Mouse (Mus musculus) C2C12 (cell line): ENCODE results near the gene Aldob. TPM values are rescaled to one million over a fixed set of nuclear protein-coding genes. Genes with fewer than 3 reads are reported as not detected.

ENCODE experiments used
- H3K27me3 ChIP-seq: one replicate; pipeline ENCODE4 v1.6.1; 2011; ENCODE audit not compliant: control insufficient read depth, insufficient read depth, insufficient read length
- H3K36me3 ChIP-seq: one replicate; pipeline ENCODE4 v1.6.1; 2011; ENCODE audit not compliant: control insufficient read depth, insufficient read depth
- H3K4me3 ChIP-seq: one replicate; pipeline ENCODE4 v1.5.1; 2011; ENCODE audit warnings: mild to moderate bottlenecking, control low read depth; ENCODE audit not compliant: poor library complexity, insufficient read depth, severe bottlenecking
- H3K79me2 ChIP-seq: one replicate; pipeline ENCODE4 v1.6.1; 2011; ENCODE audit not compliant: control insufficient read depth, insufficient read depth
- H3K79me3 ChIP-seq: one replicate; pipeline ENCODE4 v1.6.1; 2011; ENCODE audit warnings: low read depth, control low read depth
- H3ac ChIP-seq: one replicate; pipeline ENCODE3; 2011; ENCODE audit warnings: low read depth; ENCODE audit not compliant: control insufficient read depth, insufficient read length
- CEBPB ChIP-seq: IDR thresholded peaks from one replicate; pipeline ENCODE4 v1.6.1; 2011; ENCODE audit warnings: low read depth, mild to moderate bottlenecking, control low read depth, moderate library complexity
- CTCF ChIP-seq: IDR thresholded peaks from one replicate; pipeline ENCODE4 v1.5.1; 2011; ENCODE audit not compliant: control insufficient read depth, insufficient read depth, insufficient read length
- FOSL1 ChIP-seq: IDR thresholded peaks from one replicate; pipeline ENCODE4 v1.8.0; 2011; ENCODE audit warnings: mild to moderate bottlenecking, low read length; ENCODE audit not compliant: poor library complexity, insufficient read depth, severe bottlenecking
- MAX ChIP-seq: IDR thresholded peaks from one replicate; pipeline ENCODE4 v1.6.1; 2011; ENCODE audit warnings: mild to moderate bottlenecking, control low read depth
- MYOD1 ChIP-seq: IDR thresholded peaks from one replicate; pipeline ENCODE4 v1.6.1; 2011; ENCODE audit warnings: low read depth; ENCODE audit not compliant: control insufficient read depth, insufficient read length
- MYOG ChIP-seq: IDR thresholded peaks from one replicate; pipeline ENCODE4 v1.6.1; 2011; ENCODE audit not compliant: control insufficient read depth, insufficient read length; ENCODE audit errors: extremely low read depth
- USF1 ChIP-seq: IDR thresholded peaks from one replicate; pipeline ENCODE4 v1.6.1; 2011; ENCODE audit warnings: low read depth, mild to moderate bottlenecking, control low read depth, moderate library complexity
- polyA plus RNA-seq: library from polyadenylated mRNA; unstranded; fragments of >200 nt; fragmentation: generic; extraction: Trizol; gene quantifications from one replicate; pipeline ENCODE4 v1.2.1, GENCODE M21; 2012; ENCODE audit warnings: missing spikeins

The Aldob gene
- polyA plus RNA-seq, 1 experiment, result not detected

DNA sequence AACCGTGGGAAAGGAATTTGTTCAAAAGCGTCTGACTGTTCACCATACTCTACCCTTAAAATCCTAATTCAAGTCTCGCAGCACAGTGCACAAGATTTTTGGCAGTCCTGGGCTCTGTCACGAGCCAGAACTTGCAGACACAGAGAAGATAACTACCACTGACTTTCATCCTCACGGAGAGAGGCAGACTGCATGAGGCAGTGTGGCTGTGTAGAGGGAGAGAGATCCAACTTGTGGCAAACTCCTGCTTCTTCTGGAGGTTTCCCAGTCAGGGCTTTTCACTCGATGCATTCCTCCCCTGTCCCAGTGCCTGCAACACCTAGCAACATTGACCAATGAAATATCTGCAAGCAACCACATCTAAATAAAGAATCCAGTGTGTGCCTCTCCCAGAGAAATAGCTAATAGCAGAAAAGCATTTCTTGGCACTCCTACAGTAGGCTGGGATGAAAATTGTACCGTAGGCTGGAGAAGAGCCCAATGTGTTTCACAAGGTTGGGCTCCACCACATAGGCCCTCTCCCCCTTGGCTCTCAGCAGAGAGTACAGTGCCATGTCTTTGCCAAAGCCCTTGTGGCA is 36.3 kb upstream of the Aldob start:
- no peaks in the 10 kb centered on the region for H3K79me3 ChIP-seq
- no peak overlapping the region for H3ac ChIP-seq
- no peaks in the 10 kb centered on the region for H3K36me3 ChIP-seq
- no peaks in the 10 kb centered on the region for H3K79me2 ChIP-seq
- TF ChIP-seq MYOG (no peak), MAX (no peak)
- no peaks in the 10 kb centered on the region for H3K27me3 ChIP-seq
- no peak overlapping the region for H3K4me3 ChIP-seq

GRCm38 (mm10) chr4:49583965-49584831 is 34.9 kb upstream of the Aldob start:
- H3K27me3 ChIP-seq, result no peaks in the 10 kb centered on the region
- no peaks in the 10 kb centered on the region for H3K36me3 ChIP-seq
- no peak overlapping the region for H3K4me3 ChIP-seq
- no peak overlapping the region for H3ac ChIP-seq
- H3K79me2 ChIP-seq, result no peaks in the 10 kb centered on the region
- TF ChIP-seq MYOG (no peak), USF1 (no peak), FOSL1 (no peak), CEBPB (no peak), MYOD1 (no peak), MAX (no peak), CTCF (no peak)
- no peaks in the 10 kb centered on the region for H3K79me3 ChIP-seq

- no peaks in the 10 kb centered on the region for H3K79me3 ChIP-seq
- H3K79me2 ChIP-seq, result no peaks in the 10 kb centered on the region
- H3ac ChIP-seq, result no peak overlapping the region
- H3K36me3 ChIP-seq, result no peaks in the 10 kb centered on the region
- no peaks in the 10 kb centered on the region for H3K27me3 ChIP-seq
- TF ChIP-seq MYOD1 (no peak), CEBPB (no peak), FOSL1 (no peak), CTCF (no peak), USF1 (no peak)
- H3K4me3 ChIP-seq, result no peak overlapping the region
Measured at GRCm38 (mm10) chr4:49581256-49581655, 31.9 kb upstream of the Aldob start.

GRCm38 (mm10) chr4:49572194-49572593 is 22.8 kb upstream of the Aldob start:
- Histone ChIP-seq H3K79me3 (no peaks in the 10 kb centered on the region), H3K36me3 (no peaks in the 10 kb centered on the region), H3K79me2 (no peaks in the 10 kb centered on the region), H3K27me3 (no peaks in the 10 kb centered on the region), H3K4me3 (no peak overlapping the region), H3ac (no peak overlapping the region)
- TF ChIP-seq CTCF, result no peak
- TF ChIP-seq MYOD1, result no peak
- TF ChIP-seq FOSL1, result no peak
- no peak for TF ChIP-seq MYOG
- no peak for TF ChIP-seq CEBPB
- no peak for TF ChIP-seq MAX
- no peak for TF ChIP-seq USF1

DNA sequence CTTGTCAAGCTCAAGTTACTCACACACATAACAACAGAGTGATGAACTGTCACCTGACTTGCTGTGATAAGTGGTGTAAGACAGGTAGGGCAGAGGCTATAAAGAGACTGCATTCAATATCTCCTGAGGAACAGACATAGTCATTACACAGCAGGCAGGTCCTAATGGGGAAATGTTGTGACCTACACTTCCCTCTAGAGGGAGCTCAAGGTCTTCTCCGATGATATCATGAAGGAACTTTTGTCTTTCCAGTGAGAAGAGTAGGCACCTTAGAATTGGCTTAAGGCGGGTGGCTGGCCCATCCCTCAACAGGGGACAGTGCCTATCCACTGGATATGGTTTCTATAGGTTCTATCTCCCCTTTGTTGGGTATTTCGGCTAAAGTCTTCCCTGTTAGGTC is 18.3 kb upstream of the Aldob start:
- Histone ChIP-seq H3K4me3 (no peak overlapping the region), H3K79me3 (no peaks in the 10 kb centered on the region), H3K27me3 (no peaks in the 10 kb centered on the region), H3K79me2 (no peaks in the 10 kb centered on the region), H3ac (no peak overlapping the region), H3K36me3 (no peaks in the 10 kb centered on the region)
- TF ChIP-seq CTCF (peak; percentile 23), USF1 (no peak), MYOD1 (no peak)

- TF ChIP-seq CEBPB (no peak), MYOD1 (peak; percentile 9)
- Histone ChIP-seq H3K79me2 (no peaks in the 10 kb centered on the region), H3K27me3 (peaks cover 5% of the 10 kb centered on the region), H3K36me3 (no peaks in the 10 kb centered on the region), H3K4me3 (no peak overlapping the region), H3ac (no peak overlapping the region), H3K79me3 (no peaks in the 10 kb centered on the region)
Measured at GRCm38 (mm10) chr4:49559915-49560772, 10.8 kb upstream of the Aldob start.
